Mouse (Mus musculus): Measurements from ENCODE around the gene Fam149a.

Gene Fam149a

DNA sequence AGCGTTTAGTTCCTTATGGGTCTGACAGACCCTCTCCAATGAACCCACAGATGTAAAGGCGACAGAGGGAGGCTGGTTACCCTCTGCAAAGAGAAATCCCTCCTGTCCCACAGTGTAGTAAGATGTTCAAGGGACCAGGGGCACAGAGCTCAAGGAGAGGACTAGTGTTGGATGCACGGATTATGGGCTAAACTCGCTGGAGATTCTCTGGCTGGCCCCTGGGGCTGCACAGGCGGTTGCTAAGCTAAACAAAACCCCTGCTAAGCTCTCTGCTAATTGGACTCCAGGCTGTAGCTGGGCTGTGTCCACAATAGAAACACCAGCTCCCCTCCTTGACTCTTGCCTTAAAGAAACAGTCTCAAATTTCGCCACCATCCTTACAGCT, at the start of gene Fam149a:
Fam149a (minus strand) TSS at position 329 of the 385 bp plus-strand sequence.
- no peak for DNase-seq

DNA sequence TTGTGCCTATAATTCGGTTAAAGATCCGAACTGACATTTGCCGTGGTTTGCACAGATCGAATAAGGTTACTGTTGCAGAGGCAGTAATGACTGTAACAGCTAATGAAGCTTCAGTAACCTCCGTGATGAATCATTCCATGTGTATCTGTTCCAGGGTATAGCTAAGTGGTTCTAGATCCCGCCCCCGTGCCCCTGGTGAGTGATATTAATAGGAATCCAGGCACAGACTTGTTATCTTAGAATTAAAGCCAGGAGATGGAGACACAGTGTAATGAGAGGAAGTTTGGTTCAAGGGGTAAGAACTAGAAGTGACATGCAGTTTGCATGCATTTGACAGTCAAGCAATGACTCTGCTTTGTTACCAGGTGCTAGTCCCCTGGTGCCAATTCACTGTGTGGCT, 38.1 kb upstream of the Fam149a start:
- DNase-seq, result no peak

- no peak for DNase-seq
These were observed 32.9 kb upstream of the Fam149a start for GRCm38 (mm10) chr8:45414965-45415364.

GRCm38 (mm10) chr8:45410882-45411281, 28.8 kb upstream of the Fam149a start, which contains the start of gene Tlr3:
Tlr3 (minus strand) TSS chr8:45411080.
- no peak for DNase-seq

DNA sequence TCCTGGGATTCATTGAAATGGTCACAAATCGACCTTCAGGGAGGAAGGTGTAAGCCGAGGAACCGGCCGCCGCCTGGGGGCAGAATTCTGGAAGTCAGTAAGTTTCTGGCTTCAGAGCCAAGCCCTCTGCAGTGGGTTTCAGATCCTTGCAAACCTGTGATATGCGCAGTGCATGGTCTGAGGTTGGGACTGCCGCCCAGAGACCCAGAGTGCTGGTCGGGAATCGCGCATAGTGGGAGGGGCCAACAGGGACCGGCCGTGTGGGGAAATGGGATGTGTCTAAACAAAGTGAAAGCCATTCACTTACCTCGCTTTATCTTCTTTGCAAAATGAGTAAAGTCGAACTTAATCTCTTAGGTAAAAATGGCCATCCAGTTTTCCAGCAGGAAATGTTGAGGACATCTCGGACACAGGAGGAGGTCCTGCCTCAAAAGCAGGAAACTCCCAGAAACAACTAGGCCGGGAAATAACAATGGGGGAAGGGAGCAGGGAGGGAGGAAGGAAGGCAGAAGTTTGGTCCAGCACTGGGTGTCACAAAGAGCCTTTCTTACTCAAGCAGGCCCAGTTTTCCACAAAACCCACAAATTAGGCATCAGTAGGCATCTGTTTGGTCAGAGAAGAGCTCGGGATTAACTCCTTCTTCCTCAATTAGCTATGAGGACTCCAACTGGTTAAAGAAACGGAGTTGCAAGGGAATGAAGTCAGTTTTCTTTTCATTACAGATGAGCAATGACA, 28.2 kb upstream of the Fam149a start:
- DNase-seq, result peak; percentile 4

DNA sequence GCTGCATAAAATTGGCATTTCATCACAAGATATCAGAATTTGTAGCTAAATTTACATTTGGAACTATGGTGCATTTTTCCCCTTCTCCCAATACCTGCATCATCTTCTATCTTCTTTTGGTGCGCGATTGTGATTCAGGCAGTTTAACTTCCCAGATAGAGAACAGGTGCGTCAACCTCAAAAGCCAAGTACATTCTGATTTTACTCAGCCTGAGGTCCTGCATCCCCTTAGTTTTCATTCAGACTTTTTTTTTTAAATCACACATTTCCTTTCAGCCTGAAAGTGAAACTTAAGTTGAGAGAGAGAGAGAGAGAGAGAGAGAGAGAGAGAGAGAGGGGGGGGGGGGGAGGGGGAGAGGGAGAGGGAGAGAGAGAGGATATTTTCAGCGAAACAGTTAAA, 27.6 kb upstream of the Fam149a start:
- no peak for DNase-seq

GRCm38 (mm10) chr8:45383250-45383649, 1.2 kb upstream of the Fam149a start:
- no peak for DNase-seq

GRCm38 (mm10) chr8:45381075-45381962, 772 bp downstream of the Fam149a start:
- DNase-seq, result no peak

DNA sequence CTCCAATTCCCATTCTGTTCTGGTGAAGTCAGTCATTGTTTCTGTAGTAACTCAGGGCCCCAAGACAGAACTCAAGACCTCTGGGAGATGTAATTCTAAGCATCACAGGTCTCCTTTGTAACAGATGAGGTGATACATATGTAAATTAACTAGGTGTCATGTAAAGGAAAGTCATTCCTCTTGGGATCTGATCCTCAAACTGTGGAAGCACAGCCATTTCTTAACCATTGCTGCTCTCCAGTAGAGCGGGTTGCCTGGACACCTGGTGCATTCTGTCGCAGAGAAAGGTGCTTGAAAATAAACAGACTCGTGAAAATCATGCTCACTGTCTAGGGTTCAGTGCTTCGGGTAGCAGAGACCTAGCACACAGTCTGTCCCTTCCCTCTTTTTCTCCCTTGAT, 1.5 kb downstream of the Fam149a start:
- DNase-seq, result no peak

- no peak for DNase-seq
These were observed 8.0 kb downstream of the Fam149a start for GRCm38 (mm10) chr8:45374071-45374470.

DNA sequence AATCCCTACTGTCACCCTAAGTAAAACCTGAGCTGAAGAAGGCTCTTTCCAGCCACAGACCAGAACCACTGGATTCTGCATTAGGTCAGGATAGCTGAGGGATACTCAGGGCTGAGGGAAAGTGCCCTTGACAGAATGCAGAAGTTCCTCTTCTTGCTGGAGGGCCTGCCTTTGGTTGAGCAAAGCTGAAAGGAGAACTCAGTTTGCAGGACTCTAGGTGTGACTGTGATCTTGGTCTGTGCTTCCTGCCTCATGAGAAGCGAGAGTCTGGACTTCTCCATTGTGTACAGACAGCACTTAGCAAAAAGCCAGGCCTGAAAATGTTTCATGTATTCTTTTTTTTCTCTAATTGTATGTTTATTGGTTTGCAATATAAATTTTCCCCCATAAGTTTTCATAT, 14.9 kb downstream of the Fam149a start:
- no peak for DNase-seq

- no peak for DNase-seq
These were observed 18.9 kb downstream of the Fam149a start for GRCm38 (mm10) chr8:45363220-45363619.

GRCm38 (mm10) chr8:45362323-45362722, 19.8 kb downstream of the Fam149a start:
- no peak for DNase-seq

GRCm38 (mm10) chr8:45359091-45359605, 22.9 kb downstream of the Fam149a start:
- no peak for DNase-seq

DNA sequence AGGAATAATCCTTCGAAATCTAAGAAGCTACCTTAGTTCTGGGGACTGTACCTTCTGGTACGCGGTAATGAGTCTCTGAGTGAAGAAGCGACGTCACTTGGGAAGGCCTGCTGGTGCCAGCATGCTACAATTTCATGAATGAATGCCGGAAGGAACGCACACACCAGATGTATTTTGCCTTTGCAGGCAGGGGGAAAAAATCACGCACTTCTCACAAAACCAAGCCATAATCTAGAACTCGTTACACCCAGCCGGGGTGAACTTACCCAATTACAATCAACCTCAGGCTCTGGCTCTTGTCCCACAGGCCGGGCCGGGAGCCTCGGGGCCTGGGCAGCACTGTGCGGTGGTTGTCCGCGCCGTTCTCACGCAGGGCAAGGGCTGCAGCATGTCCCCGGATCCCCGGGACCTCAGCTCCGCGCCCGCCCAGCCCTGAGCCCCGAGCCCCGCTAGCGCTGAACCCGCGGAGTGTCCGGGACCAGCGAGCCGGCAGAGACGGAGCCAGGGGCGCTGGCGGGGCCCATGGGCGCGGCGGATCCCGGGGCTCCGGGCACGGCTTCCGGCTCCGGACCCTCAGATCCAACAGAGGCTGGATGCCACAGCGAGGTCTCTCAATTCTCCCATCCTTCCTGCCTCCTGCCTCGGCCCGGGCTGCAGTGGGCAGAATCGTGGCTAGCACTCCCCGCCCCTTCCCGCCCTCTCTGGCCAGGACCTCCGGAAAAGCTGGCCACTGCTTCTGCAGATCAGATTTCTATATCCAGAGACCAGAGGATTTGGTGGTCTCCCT, 23.8 kb downstream of the Fam149a start:
- no peak for DNase-seq

DNA sequence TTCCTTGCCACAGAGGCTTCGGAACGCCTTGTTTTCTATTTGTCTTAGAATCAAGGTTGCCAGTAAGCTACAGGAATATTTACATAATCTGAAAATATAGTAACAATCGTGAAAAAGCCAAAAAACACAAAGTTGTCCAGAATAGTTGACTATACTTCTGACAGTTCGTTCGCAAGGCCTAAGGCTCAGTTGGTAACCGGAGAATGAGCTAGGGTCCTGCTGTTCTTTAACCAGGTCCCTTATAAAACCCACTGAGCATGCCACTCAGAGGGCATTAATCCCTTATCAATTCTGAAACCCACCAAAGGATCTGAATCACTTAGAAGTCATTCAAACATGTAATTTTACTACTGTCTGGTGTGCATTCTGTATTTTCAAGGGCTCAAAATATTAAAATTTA, 26.3 kb downstream of the Fam149a start:
- no peak for DNase-seq

GRCm38 (mm10) chr8:45345031-45345430, 37.1 kb downstream of the Fam149a start:
- peak; percentile 54 for DNase-seq

DNA sequence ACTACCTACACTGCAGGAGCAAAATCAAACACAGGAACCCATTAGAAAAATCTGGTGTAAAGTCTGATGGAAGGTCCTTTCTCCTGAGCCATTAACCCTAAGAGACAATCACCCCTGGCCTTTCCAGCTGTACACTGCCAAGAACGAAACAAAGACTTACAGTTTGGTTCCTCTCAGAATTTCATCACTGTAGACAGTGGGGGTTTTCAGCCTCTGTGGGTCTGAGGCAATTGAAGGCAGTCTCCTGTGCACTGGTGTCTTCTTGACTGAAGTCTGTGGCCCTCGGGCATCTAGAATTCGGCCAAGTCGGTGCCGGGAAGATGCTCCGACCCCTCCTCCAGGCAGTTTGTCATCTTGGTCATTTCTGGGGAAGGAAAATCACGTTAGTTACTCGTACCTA, 37.8 kb downstream of the Fam149a start:
- DNase-seq, result no peak

DNA sequence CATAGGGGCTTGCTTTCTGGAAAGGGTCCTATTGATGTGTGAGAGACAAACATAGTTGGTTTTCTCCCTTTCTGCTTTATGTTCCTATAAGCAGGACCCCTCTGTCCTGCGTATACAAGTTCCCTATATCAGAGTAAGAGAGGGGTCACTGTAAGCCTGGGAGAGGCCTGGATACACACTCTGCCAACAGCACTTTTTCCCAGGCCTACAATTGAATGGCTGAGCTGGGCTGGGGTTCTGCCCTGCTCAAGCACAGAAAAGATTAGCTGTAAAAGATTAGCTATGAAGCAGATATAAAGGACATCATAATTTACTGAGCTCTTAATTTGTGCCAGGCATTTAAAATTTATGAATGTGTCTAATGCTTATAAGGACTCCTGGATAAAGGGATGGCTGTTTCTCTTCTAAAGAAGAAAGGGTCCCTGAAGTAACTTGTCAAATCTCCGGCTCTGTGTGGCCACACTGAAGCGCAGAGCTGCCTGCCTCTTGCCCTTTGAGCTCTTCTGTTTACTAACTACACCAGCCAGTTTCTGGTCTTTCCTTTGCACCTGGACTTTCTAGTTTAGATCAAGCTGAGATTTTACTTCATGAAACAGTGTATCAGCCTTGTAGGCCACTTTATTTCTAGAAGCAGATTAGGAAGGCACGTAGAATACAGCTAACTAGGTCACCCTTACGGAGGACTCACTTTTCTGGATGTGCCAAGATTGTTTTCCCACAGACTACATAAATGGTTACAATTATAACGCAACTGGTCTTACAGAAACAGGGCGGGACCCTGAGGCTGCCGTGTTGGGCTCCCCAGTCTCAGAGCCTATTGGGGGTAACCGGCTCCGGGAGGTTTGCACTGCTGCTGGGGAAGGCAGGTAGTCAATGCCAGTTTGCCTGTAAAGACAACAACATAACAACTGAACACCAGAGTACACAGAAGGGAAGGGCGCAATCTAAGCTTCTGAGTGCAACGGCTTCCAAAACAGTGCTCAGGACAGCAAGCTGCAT, 40.2 kb downstream of the Fam149a start:
- DNase-seq, result no peak

DNA sequence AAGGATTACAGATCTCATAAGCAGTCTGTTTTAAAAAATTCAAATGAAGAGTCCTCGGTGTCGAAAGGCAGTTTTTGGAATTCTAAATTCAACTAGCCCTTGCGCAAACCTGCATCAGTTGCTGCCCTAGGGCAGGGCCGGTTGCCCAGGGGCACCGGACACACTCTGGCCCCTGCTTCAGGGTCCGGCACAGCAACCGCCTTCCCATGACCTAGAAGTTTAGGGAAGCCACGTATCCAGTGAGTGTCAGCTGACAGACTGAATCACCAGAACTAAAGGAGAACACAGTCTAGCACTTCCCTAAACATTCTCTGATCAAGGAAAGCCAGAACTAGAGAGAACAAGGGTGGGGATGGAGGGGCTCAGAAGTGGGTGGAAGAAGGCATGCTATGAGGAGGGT, 48.6 kb downstream of the Fam149a start:
- DNase-seq, result peak; percentile 6

- peak; percentile 62 for DNase-seq
These were observed 49.2 kb downstream of the Fam149a start, which contains the start of gene Cyp4v3 for GRCm38 (mm10) chr8:45332685-45333409. Cyp4v3 (minus strand) TSS chr8:45333216.
